Mouse (Mus musculus): ENCODE measurements around the gene Timm13.

The Timm13 gene

DNA sequence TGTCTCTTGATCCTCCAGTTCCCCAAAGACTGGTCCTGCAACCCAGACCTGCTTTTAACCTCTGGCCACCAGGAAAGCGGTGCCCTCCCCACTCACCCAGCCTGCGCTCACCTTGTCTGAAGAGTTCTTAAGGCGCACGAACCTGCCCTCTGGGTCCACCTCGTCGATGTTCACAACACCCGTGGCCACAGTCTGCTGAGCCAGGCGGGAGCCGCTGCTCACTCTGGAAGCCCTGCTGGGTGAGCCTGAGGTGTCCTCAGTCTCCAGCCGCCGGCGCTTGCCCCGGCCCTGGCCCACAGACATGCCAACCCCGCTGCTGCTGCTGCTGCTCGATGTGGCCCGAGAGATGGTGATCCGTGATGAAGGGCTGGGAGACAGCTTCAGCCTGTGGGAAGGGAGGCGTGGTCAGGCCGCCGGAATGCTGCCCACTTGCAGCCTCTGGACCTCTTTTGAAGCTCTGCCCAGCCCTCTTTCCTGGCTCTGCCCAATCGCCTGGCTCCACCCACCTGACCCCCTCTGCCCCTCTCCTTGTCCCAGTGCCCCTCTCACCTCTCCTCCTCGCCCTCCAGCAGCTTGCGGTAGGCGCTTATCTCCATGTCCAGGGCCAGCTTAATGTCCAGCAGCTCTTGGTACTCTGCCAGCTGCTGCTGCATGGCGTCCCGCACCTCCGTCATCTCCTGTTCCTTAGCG, 3.4 kb upstream of the Timm13 start:
- DNase-seq (ENCODE audit: low spot score in 2 of 2), result no peak

DNA sequence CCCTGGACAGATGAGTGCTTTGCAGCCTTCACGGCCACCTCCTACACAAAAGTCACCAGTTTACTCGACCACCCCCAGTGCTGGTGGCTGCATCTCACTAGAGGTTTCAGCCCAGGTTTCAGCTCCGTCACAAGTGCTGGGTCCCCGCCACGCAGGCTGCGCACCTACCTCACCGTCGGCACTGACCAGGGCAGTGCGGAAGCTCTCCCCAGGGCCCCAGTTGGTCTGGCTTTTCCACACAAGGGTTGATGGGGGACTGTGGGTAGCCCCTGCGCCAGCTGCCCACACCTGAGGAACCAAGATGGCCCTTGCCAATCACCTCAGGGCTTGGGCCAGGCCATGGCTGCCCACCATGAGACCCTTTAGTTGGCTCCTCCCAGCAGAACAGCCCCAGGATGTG, 2.5 kb upstream of the Timm13 start:
- no peak for DNase-seq (ENCODE audit: low spot score in 2 of 2)

DNA sequence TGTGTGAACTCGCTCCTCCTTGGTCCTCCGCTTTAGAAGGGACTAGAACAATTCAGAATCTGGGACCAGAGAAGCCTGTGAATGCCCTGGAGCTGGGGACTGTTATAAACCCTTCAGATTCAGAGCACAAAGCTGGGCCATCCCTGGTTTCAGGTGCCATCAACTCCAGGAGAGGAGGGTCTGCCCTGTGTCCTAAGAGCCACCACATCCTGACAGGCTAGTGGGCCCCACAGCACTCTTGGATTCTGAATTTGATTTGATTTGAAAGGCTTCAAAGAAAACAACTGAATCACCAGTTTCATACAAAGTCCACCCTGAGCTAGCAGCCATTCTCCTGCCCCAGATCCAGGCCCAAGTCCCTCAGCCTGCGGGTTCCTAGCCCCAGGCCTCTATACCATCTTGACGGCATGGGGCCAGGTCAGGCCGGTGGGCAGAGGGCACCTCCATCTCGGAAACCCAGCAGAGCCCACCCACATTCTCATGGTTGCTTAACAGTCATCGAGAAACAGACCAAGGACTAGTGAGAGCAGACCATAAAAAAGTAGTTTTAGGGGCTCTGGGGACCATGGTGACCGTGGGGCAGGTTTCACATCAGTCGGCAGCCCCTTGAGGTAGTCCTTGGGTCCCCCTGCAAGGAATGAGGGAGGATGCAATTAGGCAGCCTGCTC, 1.6 kb upstream of the Timm13 start:
- DNase-seq (ENCODE audit: low spot score in 2 of 2), result no peak

DNA sequence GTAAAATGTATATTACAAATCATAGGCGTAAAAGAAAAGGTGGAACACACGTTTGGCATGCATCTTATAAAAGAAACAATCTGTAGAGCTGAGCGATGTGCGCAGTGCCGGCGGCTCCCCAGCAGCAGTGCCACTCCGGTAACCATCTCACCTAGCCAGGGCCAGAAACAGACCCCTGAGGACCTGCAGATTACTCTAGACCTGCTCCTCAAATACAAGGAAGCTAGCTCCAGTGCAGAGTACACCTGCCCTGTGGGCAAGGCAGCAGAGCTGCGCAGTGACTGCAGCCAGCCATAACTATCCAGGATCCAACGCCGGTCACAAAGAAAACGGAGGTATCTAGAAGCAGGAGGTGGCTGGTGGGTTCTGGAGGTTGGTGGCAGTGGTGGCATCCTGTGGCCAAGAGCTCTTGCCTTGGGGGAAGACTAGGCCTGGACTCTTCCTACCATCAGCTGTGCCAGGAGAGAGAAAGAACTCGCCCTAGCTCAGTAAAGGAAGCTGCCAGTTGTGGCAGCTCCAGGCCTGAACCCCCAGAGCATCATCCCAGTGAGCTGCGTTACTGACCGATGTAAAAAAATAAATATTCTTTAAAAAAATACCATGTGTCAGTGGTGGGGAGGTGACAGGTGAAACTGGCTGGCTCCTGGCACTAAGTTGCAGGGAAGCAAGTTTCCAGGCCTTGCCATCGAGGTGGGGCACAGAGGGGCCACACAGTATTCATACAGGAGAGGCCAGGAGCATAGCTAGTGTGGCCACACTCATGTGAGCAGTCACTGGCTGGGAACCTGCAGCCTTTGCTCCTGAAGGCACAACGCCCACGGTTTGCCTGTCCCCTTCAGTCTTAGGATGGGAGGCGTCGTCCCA, 872 bp upstream of the Timm13 start:
- DNase-seq (ENCODE audit: low spot score in 2 of 2), result no peak

DNA sequence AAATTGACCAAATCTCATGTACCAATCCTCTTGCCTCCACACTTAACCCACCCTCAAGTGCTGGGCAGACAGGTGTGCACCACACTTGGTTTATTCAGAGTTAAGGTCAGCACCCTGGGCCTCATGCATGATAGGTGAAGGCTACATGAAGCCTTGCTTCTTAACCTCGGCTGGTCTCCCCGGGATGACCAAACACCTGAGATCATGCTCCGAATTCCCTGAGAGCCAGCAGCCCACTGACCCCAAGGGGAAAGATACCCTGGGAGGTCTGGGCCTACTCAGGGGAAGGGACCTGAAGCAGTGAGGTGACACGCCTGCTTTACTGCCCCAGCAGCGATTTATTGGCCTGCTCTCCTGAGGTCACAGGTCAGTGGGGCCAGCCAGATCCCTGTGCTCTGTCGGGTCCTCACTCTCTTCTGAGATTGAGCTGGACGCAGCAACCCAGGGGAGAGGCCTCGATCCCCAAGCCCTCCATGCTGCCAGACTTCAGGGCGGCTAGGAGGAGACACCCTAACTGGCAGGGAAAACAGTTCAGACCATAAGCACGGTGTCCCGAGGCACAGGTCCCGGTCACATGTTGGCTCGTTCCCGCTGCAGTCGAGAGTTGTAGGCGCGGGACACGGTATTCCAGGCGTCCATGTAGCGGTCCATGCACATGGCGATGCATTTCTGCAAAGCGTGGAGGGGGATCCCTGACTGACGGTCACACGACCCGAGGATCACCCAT, 1.0 kb downstream of the Timm13 start:
- no peak for DNase-seq (ENCODE audit: low spot score in 2 of 2)

DNA sequence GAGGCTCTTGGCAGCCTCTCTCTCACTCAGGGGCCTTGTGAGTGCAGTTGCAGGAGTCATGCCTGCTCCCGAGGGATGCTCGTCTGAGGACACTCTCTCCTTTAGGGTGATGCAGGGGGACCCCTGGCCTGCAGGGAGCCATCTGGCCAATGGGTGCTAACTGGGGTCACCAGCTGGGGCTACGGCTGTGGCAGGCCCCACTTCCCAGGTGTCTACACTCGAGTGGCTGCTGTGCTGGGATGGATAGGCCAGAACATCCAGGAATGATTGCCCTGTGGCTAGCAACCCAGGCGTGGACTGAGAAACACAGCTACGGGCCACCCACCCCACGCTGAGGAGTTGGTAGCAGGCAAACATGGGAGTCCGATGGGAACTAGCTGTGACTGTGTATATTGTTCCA, 1.7 kb downstream of the Timm13 start:
- DNase-seq (ENCODE audit: low spot score in 2 of 2), result no peak

DNA sequence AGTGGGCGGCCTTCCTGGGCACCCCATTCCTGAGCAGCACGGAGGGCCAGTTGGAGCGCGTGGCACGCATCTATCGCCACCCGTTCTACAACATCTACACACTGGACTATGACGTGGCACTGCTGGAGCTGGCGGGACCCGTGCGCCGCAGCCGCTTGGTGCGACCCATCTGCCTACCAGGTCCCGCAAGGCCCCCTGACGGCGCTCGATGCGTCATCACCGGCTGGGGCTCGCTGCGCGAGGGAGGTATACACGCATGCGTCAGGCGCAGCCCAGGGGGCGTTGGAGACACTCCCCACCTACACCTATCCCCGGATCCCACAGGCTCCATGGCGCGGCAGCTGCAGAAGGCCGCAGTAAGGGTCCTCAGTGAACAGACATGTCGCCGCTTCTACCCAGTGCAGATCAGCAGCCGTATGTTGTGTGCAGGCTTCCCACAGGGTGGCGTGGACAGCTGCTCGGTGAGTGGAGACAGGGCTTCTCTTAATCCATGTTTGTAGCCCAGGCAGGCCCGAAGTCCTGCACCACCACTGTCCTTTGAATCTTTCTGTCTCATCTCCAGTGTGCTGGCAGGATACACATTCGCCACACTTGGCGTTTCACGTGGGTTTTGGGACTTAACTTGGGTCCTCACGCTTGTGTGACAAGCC, 2.8 kb downstream of the Timm13 start:
- no peak for DNase-seq (ENCODE audit: low spot score in 2 of 2)

DNA sequence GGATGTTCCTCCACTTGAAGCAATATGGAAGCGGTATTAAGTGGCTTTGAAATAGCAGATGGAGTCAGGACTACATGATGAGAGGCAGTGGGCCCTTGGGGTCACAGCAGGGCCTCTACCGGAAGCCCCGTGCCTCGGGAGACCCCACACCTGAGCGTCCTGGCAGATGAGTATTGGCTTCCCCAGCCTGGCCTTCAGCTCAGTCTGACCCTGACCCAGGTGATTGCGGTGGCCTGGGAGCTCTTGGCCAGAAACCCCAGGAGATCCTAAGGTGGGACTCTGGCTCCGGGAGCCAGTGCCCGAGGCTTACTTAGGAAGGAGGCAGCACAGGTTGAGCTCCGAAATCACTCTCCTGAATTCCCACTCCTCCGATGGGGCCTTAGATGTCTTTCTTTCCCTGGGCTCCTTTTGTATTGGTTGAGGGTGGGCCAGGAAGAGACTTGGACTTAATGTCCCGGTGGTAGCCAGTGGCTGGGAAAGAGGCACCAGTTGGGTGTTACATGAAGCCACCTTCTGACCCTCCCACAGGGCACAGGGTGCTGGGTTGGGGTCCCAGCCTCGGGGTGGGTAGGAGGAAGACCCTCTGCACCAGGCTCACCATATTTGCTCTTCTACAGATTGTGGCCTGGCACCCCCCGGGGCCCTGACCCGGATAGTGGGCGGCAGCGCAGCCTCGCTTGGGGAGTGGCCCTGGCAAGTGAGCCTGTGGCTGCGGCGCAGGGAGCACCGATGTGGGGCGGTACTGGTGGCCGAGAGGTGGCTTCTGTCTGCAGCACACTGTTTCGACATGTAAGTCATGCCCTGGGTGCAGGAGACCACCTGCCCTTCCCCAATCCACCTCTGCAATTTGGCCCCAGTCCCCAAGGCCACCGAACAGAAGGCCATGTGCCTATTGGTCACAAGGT, 3.9 kb downstream of the Timm13 start:
- no peak for DNase-seq (ENCODE audit: low spot score in 2 of 2)

DNA sequence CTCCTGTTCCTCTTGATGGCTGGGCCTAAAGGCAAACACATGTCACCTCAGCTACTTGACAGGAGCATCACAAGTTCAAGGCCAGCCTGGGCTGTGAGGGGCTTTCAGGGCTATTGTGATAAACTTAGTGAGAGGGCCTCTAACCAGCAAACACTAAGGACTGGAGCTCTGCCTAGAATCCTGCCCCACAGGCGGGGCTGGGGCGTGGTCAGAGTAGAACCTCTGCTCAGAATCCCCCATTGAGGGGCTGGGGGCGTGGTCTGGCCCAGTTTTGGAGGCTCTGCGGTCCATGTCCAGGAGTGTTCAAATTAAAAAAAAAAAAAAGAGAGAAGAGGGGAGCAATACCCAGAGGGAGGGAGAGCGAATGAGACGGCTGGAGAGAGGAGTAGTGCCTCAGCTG, 5.1 kb downstream of the Timm13 start:
- no peak for DNase-seq (ENCODE audit: low spot score in 2 of 2)

DNA sequence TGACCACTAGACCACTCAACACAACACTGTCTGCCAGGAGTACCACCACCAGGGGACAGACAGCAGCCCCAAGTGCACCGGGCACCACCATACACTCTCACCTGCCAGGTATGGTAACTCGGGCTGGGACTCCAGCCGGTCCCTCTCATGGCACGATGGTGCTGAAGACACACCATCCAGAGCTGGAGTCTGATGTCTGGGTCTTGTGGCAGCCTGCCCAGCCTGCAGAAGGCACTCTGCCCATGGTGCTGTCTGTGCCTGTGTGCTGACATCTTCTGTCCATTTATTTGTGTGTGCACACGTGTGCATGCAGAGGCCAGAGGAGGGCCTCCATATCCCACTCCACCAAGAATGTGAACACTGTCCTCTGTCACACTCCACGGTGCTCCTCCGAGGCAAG, 5.7 kb downstream of the Timm13 start:
- DNase-seq (ENCODE audit: low spot score in 2 of 2), result no peak

DNA sequence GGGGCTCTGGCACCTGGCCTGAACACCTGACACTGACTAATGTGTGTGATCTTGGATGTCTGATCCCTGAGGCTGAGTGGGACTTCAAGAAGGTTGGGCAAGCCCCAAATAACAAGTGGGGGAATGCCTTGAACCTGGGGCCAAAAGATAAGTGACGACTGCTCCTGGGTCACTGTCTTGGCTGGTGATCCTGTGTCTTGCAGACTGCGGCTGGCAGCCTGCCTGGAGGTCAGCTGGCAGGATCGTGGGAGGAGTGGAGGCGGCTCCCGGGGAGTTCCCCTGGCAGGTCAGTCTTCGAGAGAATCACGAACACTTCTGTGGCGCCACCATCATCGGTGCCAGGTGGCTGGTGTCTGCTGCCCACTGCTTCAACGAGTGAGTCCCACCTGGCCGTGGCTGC, 13.6 kb downstream of the Timm13 start:
- DNase-seq (ENCODE audit: low spot score in 2 of 2), result peak in 1 of 2 experiments; percentile 63

DNA sequence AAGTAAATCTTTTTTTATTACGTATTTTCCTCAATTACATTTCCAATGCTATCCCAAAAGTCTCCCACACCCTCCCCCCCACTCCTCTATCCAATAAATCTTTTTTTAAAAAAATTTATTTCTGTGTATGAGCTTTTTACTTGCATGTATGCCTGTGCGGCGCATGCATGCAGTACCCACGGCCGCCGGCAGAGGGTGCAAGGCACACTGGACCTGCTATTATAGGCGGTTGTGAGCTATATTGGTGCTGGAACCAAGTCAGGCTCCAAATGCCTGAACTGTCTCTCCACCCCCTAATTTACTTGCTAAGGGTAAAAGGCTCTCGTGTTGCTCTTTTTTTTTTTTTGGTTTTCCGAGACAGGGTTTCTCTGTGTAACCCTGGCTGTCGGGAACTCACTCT, 19.5 kb downstream of the Timm13 start:
- peak; percentile 51 to 64 for DNase-seq (ENCODE audit: low spot score in 2 of 2)

DNA sequence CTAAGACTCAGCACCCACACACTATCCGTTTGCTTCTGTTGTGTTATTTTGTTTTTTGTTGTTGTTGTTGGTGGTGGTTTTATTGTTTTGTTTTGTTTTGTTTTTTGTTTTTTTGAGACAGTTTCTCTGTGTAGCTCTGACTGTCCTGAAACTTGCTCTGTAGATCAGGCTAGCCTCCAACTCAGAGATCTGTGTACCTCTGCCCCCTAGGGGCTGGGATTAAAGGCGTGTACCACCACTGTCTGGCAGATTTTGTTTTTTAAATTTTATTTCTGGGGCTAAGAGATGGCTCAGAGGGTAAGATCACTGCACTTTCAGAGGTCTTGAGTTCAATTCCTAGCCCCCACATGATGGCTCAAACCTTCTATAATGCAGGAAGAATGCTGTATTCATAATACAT, 19.9 kb downstream of the Timm13 start:
- DNase-seq (ENCODE audit: low spot score in 2 of 2), result no peak

DNA sequence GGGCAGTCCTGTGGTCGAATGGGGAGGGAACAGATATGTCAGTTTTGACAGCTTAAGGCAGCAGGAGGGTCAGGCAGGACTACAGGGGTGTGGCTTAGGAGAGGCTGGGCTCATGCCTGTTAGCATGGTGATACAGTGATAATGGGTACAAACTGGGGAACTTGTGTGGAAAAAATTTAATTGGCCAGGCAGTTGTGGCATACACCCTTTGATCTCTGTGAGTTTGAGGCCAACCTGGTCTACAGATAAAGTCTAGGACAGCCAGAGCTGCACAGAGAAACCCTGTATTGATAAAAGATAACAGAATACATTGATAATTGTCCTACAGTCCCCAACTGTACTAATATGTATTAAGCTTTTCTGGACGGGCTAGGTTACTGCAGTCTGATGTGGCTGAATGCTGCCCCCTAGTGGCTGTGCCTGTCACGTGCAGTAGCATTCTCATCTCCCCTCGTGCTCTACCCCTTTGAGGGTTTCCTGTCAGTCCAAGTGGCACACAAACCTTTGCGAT, 20.6 kb downstream of the Timm13 start:
- peak; percentile 35 to 45 for DNase-seq (ENCODE audit: low spot score in 2 of 2)

DNA sequence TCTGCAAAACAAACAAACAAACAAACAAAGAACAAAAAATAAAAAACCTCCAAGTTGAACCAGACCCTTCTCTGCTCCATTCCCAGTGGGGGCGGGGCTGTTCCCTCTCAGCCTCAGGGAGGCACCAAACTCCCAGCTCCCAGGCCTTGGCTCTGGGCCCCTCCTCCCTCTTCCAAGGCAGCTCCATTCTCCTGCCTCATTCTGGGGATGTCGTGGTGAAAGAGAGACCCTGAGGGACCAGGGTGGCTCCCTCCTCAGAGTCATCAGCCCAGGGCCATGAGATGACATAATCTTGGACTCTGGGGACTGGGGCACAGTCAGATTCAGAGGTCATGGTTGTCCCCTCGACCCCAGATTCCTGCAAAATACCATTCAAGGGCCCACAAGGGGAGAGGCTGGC, 24.2 kb downstream of the Timm13 start:
- no peak for DNase-seq (ENCODE audit: low spot score in 2 of 2)

DNA sequence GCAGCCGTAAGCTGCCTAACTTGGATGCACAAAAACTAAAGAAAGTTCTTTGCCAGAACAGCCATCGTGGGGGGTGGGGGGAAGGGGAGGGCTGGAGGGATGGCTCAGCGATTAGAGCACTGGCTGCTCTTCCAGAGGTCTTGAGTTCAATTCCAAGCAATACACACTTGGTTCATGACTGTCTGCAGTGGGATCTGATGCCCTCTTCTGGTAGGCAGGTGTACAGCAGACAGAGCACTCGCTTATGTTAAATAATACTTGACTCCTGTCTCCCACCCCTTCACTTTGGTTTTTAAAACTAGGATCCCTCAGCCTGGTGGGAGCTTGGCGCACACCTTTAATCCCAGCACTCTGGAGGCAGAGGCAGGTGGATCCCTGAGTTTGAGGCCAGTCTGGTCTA, 24.7 kb downstream of the Timm13 start:
- peak in 1 of 2 experiments; percentile 42 for DNase-seq (ENCODE audit: low spot score in 2 of 2)

DNA sequence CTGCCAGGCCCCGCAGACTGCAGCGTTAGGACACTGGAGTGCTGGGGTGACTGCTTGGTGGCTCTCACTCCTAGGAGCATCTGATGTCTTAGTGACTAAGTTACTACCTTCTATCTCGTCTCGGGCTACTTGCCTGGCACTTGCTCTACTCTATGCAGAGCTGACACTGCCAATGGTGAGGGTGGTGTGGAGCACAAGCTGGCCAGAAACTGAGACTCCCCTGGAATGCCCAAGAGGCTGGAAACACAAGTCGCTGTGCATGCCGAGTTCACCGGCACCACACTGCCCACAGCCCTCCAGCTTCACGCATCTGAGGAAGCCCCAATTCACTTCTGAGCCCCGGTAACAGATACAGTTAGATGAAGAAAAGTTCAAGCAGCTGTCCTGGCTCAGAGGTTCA, 26.7 kb downstream of the Timm13 start:
- DNase-seq (ENCODE audit: low spot score in 2 of 2), result no peak

DNA sequence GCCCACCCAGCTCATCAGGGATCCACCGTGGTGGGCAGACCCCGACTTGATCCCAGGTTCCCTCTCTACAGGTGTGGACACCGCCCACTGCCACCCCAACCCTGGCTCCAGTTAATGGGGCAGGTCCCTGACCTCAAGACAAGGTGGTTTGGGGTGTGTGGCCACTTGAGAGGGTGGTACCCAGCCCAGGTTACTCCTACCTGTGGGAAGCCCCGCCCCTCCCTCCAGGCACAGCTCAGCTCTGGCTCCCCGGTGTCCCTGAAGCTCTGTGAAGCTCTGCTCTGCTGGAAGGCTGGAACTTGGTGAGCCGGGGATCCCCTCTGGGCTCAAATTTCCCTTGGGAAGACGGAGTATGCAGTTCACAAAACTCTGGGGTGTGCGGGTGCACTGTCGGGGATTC, 29.2 kb downstream of the Timm13 start, which contains the start of gene Tmprss9:
Gene Tmprss9 (plus strand): TSS at position 268 of the 400 bp plus-strand sequence.
- DNase-seq (ENCODE audit: low spot score in 2 of 2), result no peak

DNA sequence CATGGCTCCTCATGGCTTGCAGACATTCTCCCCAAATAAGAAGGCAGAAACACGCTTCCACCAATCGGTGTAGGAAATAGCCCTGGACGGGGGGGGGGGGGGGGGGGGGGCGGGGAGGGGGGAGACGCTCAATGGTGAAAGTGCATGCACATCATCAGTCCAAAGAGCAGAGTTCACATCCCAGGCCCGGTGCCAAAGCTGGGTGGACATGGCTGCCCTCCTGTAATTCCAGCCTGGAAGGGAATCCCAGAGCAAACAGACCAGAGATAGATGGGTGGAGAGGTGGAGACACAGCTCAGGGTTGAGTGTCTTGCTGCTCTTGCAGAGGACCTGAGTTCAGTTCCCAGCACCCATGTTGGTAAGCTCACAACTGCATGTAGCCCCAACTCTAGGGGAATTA, 29.8 kb downstream of the Timm13 start:
- DNase-seq (ENCODE audit: low spot score in 2 of 2), result no peak

DNA sequence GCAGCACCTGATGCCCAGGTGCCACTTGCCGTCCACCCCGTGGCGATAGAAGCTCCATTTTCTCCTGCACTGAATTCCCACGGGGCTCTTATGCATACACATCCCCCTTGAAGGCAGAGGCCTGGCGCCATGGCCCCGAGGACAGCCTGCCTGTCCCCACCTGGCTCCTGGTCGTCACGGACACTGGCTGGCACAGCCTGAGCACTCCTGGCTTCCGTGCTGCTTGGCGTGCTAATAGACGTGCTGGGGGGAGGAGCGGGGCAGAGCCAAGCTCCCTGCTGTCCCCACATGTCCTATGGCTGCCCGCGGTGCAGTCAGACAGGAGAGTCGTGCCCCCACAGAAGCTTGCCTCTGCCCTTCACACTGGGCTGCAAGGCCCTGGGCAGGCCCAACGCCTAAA, 36.3 kb downstream of the Timm13 start:
- DNase-seq (ENCODE audit: low spot score in 2 of 2), result no peak
